Mouse (Mus musculus) midbrain, embryonic 15.5 days (tissue): ENCODE measurements around the gene Vps26a. TPM values are rescaled to one million over a fixed set of nuclear protein-coding genes. Genes with fewer than 3 reads are reported as not detected.
"Not testable (repeated sequence)": the region's sequence is repeated elsewhere in the genome, so short reads cannot be mapped to it uniquely, and the experiment has no call there.

Experiments
- ATAC-seq: fragments of 200-750 bp; cut with Nextera tagmentation; replicated peaks from 2 replicates; pipeline ENCODE4 v1.8.0; 2017; ENCODE audit warnings: moderate TSS enrichment
- H3K27ac ChIP-seq: fragments of 300-500 bp; sonication (generic); 2 replicates; pipeline ENCODE4 v1.5.1; 2015; ENCODE audit warnings: mild to moderate bottlenecking, inconsistent platforms
- H3K27me3 ChIP-seq: fragments of 300-500 bp; sonication (generic); replicated peaks from 2 replicates; pipeline ENCODE4 v1.6.1; 2015; ENCODE audit warnings: inconsistent platforms
- H3K36me3 ChIP-seq: fragments of 300-500 bp; sonication (generic); replicated peaks from 2 replicates; pipeline ENCODE4 v1.6.1; 2015; ENCODE audit warnings: inconsistent platforms
- H3K4me1 ChIP-seq: fragments of 300-500 bp; sonication (generic); 2 replicates; pipeline ENCODE4 v1.6.1; 2015; ENCODE audit warnings: inconsistent platforms
- H3K4me2 ChIP-seq: fragments of 300-500 bp; sonication (generic); 2 replicates; pipeline ENCODE4 v1.6.1; 2015; ENCODE audit warnings: inconsistent platforms, mild to moderate bottlenecking, moderate library complexity
- H3K4me3 ChIP-seq: fragments of 300-500 bp; sonication (generic); 2 replicates; pipeline ENCODE4 v1.5.1; 2015; ENCODE audit warnings: mild to moderate bottlenecking, inconsistent platforms
- H3K9ac ChIP-seq: fragments of 300-500 bp; sonication (generic); 2 replicates; pipeline ENCODE4 v1.6.1; 2015; ENCODE audit warnings: mild to moderate bottlenecking, inconsistent platforms
- H3K9me3 ChIP-seq: fragments of 300-500 bp; sonication (generic); 2 replicates; pipeline ENCODE4 v1.6.1; 2016; ENCODE audit warnings: inconsistent platforms
- WGBS: fragments of 180-500 bp; shearing (Covaris S2); methylation state at CpG from one replicate; pipeline ENCODE4 v1.1.7; 2015; ENCODE audit warnings: mixed read lengths; 5-methylcytosine and 5-hydroxymethylcytosine counted together
- polyA plus RNA-seq: library from polyadenylated mRNA; unstranded; fragments of >200 nt; fragmentation: Nextera tagmentation; extraction: Ambion mirVana; gene quantifications from 2 replicates; pipeline ENCODE4 v1.2.1, GENCODE M21; 2015

Gene Vps26a
- polyA plus RNA-seq, 1 experiment from 2014 or later = 55.0 TPM

DNA sequence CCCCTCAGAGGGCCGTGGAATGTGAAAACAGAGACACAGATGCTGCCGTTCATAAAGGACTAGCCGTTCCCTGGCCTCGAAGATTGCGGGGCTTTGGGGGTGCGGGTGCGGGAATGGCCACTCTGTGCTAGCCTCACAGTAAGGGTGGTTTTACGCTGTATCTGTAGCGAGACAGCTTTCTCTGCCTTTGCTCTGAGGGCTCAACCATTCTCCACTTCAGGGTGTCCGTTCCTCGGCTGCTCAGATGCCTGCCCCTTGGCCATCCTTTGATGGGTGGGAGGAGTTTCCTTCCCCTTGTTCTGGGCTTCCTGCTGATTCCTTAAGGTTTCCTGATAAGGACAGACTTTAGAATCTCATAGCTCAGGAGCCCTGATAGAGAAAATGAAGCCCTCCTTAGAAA is 21.9 kb upstream of the Vps26a start:
- H3K4me1 ChIP-seq = no peaks in the 10 kb centered on the region
- H3K9me3 ChIP-seq = no peaks in the 10 kb centered on the region
- H3K4me3 ChIP-seq = peak overlapping the region; percentile 24
- peak overlapping the region; percentile 48 for H3K4me2 ChIP-seq
- WGBS = 8% methylated on average over 11 of the region's 11 CpGs
- ATAC-seq = no peak
- H3K9ac ChIP-seq = no peak overlapping the region
- H3K36me3 ChIP-seq = no peaks in the 10 kb centered on the region
- no peak overlapping the region for H3K27ac ChIP-seq
- 0 out of 2 replicates have a peak, but pooled peaks cover 8% of the 10 kb centered on the region for H3K27me3 ChIP-seq

DNA sequence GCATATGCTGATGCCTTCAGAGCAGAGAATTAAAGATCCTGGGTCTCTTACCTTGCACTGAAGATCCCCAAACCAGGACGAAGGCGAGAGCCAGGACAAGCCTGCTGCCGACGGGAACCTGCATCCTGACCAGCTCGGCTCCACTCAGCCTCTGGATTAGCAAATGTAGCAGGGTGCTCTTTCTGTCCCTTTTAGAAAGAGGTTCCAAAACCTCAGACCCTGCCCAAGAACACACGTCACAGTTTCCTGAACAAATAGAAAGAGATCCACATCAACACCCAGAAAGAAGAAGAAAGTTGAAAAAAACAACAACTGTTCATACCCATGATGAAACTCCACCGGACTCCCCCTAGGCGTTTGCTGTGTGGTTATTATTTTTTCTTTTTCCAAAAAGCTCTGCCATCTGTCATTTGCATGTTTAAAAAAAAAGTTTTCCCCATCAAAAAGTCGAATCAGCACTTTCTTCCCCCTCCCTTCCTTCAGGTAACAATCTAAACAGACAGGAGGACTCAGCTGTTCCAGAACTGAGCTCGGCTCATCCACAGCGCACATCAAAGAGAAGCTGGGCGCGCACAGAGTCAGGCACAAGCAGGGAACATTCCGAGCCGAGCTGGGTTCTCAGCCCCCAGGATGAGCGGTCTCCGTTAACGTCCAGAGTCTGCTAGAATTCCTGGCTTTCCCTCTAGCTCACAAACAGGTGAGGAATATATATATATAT is 21.1 kb upstream of the Vps26a start:
- no peak overlapping the region for H3K9ac ChIP-seq
- 15% methylated on average over 18 of the region's 18 CpGs for WGBS
- no peak overlapping the region for H3K27ac ChIP-seq
- H3K27me3 ChIP-seq = 0 out of 2 replicates have a peak, but pooled peaks cover 8% of the 10 kb centered on the region
- H3K36me3 ChIP-seq = no peaks in the 10 kb centered on the region
- peak overlapping the region; percentile 24 for H3K4me3 ChIP-seq
- no peaks in the 10 kb centered on the region for H3K9me3 ChIP-seq
- no peak for ATAC-seq
- no peaks in the 10 kb centered on the region for H3K4me1 ChIP-seq
- H3K4me2 ChIP-seq = peak overlapping the region; percentile 48

DNA sequence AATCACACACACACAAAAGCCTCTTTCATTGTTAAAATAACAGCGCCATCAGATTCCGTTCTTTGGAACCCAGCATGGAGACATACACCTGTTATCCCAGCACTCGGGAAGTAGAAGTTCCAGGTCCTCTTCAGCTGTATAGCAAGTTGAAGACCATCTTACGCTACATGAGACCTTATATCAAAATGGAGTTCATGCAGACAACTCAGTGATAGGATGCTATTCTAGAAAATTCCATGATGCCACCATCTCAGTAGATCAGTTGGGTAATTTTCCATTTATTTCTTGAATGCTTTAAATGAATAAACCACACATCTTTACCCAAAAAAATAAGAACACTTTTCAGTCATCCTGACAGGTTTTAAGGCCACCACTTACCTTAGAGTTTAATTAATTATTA is 20.5 kb upstream of the Vps26a start:
- Histone ChIP-seq H3K4me1 (no peaks in the 10 kb centered on the region), H3K4me3 (no peak overlapping the region), H3K27ac (no peak overlapping the region), H3K27me3 (0 out of 2 replicates have a peak, but pooled peaks cover 8% of the 10 kb centered on the region), H3K9me3 (no peaks in the 10 kb centered on the region), H3K4me2 (no peak overlapping the region), H3K9ac (no peak overlapping the region), H3K36me3 (no peaks in the 10 kb centered on the region)
- WGBS = 91% methylated on average over 4 of the region's 4 CpGs
- ATAC-seq = no peak

DNA sequence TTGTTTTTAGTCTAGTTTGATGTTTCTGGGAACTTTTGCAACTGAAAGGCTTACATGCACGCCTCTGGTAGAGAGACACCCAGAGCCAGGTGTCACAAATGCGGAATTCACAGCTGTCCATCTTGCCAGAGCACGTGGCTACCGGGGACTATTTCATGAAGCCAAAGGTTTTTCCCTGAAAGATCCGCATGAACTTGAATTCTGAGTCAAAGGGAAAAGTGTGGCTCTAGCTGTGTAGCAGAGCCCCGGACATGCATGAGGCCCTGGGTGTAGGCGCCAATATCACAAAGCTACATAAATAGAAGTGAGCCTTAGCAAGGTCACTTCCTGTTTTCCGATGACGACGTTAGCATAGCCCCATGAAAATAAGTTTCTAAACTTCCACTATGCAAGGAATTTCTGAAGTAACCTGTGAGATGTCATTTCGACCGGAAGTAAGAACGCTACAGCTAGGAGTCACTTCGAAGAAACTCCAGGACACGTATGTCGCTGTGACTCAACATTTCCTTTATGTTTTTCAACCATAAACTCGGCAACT is 19.5 kb upstream of the Vps26a start:
- WGBS = 84% methylated on average over 17 of the region's 17 CpGs
- H3K36me3 ChIP-seq = no peaks in the 10 kb centered on the region
- H3K27ac ChIP-seq = no peak overlapping the region
- 0 out of 2 replicates have a peak, but pooled peaks cover 8% of the 10 kb centered on the region for H3K27me3 ChIP-seq
- H3K9me3 ChIP-seq = no peaks in the 10 kb centered on the region
- H3K4me3 ChIP-seq = no peak overlapping the region
- no peak overlapping the region for H3K4me2 ChIP-seq
- no peak overlapping the region for H3K9ac ChIP-seq
- H3K4me1 ChIP-seq = no peaks in the 10 kb centered on the region
- no peak for ATAC-seq

DNA sequence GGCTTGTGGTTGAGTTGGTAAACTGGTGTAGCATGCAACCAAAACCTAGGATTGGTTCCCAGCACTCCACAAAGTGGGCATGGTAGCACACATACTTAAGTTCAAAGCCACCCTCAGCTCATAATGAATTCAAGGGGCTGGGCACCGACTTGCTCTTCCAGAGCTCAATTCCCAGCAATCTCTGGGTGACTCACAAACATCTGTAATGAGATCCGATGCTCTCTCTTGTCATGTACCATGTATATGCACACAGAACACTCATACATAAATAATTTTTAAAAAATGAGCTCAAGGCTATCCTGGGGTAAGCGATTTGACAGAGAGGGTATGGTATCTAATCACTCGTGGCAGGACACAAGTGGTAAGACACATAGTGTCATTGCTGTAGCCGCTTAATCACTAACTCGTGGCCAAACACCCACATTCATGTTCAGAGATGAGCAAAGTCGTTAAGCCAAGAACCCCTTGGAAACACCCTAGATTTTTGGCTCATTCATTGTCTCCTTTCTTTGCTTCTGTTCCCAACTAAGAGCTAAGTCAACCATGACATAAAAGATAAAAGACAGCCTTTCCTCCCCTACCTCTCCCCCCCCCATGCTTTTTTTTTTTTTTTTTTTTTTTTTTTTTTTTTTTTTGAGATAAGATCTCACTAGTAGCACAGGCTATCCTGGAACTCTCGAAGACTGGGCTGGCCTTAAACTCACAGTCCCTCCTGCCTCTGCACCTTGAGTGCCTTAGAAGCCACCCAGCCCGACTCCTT is 18.8 kb upstream of the Vps26a start:
- WGBS = 76% methylated on average over 9 of the region's 9 CpGs
- Histone ChIP-seq H3K27me3 (0 out of 2 replicates have a peak, but pooled peaks cover 8% of the 10 kb centered on the region), H3K36me3 (no peaks in the 10 kb centered on the region), H3K27ac (no peak overlapping the region), H3K4me3 (no peak overlapping the region), H3K9me3 (no peaks in the 10 kb centered on the region), H3K4me2 (no peak overlapping the region), H3K9ac (no peak overlapping the region), H3K4me1 (no peaks in the 10 kb centered on the region)
- no peak for ATAC-seq

DNA sequence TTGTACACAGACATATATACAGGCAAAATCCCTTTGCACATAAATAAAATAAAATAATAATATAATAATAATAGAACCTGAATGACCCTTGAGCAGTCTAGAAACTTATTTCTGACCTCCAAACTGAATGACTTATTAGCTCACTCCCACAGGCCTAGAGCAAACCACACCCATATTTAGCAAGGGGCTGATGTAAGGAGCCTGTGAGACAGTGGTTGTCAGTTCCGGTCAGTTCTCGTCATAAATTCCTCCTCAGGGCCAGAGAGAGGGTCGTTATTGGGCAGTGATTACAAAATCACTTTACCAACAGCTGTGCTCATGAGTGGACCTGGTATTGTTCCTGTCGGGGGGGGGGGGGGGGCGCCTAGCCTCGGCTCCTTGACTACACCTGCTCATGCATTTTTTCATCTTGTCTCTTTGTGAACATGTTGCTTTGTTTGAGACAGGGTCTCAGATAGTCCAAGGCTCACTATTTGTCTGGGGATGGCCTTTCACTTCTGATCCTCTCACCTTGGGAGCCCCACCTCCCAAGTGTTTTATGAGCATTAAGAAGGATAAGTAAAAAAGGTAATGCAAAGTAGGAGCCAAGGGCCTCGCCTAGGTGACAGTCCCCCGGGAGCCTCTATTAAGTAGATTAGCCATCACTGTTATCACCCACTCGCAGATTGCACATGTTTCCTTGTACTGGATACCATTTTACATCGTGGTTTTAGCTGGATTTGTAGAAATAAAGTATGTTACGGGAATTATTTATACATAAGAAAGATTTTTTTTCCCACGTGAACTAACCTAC is 17.4 kb upstream of the Vps26a start:
- 72% methylated on average over 12 of the region's 12 CpGs for WGBS
- H3K27ac ChIP-seq = no peak overlapping the region
- H3K27me3 ChIP-seq = 0 out of 2 replicates have a peak, but pooled peaks cover 8% of the 10 kb centered on the region
- no peak overlapping the region for H3K4me3 ChIP-seq
- H3K9me3 ChIP-seq = no peaks in the 10 kb centered on the region
- 0 out of 2 replicates have a peak, but pooled peaks cover 2% of the 10 kb centered on the region for H3K4me1 ChIP-seq
- H3K4me2 ChIP-seq = no peak overlapping the region
- no peak for ATAC-seq
- H3K36me3 ChIP-seq = no peaks in the 10 kb centered on the region
- no peak overlapping the region for H3K9ac ChIP-seq

DNA sequence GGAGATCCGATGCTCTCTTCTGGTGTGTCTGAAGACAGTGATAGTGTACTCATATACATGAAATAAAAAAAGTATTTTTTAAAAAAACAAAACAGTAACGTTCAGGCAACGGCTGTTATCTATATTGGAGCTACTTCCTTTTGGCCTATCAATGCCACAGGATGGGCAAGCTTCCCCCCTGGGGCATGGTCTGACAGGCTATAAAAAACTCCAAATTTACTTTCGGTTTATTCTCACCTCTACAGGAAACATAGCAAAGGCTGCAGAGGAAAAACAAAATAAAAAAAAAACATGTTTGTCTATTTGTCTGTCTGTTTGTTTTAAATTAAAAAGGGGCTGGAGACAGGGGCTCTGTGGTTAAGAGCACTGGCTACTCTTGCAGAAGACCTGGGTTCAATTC is 16.7 kb upstream of the Vps26a start:
- H3K4me3 ChIP-seq = no peak overlapping the region
- H3K27ac ChIP-seq = no peak overlapping the region
- H3K4me1 ChIP-seq = 0 out of 2 replicates have a peak, but pooled peaks cover 2% of the 10 kb centered on the region
- no peak for ATAC-seq
- H3K27me3 ChIP-seq = 0 out of 2 replicates have a peak, but pooled peaks cover 8% of the 10 kb centered on the region
- no peaks in the 10 kb centered on the region for H3K9me3 ChIP-seq
- H3K9ac ChIP-seq = no peak overlapping the region
- 86% methylated on average over 4 of the region's 4 CpGs for WGBS
- H3K4me2 ChIP-seq = no peak overlapping the region
- no peaks in the 10 kb centered on the region for H3K36me3 ChIP-seq

DNA sequence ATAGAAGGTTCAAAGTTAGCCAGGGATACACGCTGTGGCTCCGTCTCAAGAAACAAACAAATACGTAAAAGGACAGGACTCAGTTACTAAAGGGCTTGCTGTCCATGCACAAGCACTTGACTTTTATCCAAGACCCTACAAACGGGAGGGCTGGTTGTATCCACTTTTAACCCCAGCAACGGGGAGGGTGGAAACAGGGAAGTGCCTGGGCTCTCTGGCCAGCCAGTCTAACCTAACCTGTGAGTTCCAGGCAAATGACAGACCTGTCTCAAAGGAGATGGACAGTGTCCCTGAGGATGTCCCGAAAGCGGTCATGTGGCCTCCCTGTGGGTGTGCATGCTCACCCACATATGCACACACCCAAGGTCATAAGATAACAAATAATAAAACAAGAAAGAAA is 15.3 kb upstream of the Vps26a start:
- H3K4me3 ChIP-seq = no peak overlapping the region
- H3K4me1 ChIP-seq = 0 out of 2 replicates have a peak, but pooled peaks cover 2% of the 10 kb centered on the region
- no peaks in the 10 kb centered on the region for H3K9me3 ChIP-seq
- H3K27ac ChIP-seq = no peak overlapping the region
- no peak overlapping the region for H3K9ac ChIP-seq
- WGBS = 78% methylated on average over 7 of the region's 7 CpGs
- H3K4me2 ChIP-seq = no peak overlapping the region
- H3K36me3 ChIP-seq = no peaks in the 10 kb centered on the region
- no peak for ATAC-seq
- H3K27me3 ChIP-seq = no peaks in the 10 kb centered on the region

DNA sequence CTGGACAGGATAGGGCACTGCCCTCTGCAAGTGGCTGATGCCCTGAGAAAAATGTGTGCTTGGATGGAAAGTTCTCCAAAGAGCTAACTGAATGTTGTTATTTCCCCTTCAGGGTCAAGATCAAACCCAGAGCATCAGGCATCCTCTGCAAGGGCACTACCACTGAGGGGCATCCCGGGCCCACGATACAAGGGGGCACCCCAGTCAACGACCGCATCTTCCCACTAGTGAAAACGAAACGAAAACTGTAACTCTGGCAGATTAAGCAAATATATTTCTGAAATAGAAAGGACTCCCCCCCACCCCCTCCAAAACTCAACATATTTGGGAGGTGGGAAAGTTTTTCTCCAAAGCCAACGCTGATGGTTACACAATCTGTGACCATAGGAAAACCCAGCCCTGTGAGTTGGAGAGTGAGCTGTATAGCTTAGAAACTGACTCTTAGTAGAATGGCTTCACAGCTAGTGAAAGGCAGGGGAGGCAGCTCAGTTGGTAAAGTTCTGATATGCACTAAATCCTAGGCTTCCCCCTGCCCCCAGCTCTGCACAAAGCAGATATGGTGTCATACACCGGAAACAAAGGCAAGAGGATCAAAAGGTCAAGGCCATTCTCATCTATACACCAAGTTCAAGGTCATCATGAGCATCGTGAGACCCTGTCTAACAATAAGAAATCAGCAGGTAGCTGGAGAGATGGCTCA is 14.5 kb upstream of the Vps26a start:
- Histone ChIP-seq H3K27me3 (no peaks in the 10 kb centered on the region), H3K4me2 (no peak overlapping the region), H3K4me3 (no peak overlapping the region), H3K4me1 (0 out of 2 replicates have a peak, but pooled peaks cover 2% of the 10 kb centered on the region), H3K9me3 (no peaks in the 10 kb centered on the region), H3K27ac (no peak overlapping the region), H3K36me3 (no peaks in the 10 kb centered on the region), H3K9ac (no peak overlapping the region)
- 88% methylated on average over 9 of the region's 9 CpGs for WGBS
- ATAC-seq = no peak

DNA sequence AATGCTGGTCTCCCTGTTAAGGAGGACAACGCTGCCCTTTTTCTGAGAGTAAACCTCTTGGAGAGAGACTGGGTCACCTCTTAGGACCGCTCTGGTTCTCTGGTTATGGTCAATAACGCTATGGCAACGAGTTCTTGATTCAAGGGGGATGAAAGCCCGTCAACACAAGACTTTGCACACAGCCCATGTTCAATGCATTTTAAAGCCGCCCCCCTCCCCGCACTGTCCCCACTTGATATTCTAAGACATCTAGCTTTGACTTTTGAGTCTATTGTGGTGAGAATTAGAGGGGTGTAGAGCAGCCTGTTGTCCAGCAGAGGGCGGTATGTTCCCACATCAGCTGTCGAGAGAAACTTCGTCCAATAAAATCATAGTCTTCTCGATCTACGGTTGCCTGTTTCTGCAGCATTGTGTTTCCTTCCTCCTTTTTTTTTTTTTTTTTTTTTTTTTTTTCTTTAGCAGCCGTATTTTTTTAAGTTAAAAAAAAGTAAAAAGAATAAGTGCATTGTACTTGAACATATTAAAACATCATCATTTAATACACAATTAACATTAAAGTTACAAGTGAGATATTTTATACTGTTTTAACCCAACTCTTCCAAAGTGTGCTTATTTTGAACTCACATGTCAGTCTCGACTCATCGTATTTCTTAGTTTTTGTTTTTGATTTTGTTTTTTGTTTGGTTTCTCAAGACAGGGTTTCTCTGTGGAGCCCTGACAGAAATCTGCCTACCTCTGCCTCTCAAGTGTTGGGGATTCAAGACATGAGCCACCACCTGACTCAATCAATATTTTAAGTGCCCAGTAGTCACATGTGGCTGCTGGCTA is 13.7 kb upstream of the Vps26a start:
- H3K4me1 ChIP-seq = 0 out of 2 replicates have a peak, but pooled peaks cover 2% of the 10 kb centered on the region
- 0 out of 2 replicates have a peak overlapping the region, but pooled peaks have one; percentile 9 for H3K4me3 ChIP-seq
- ATAC-seq = peak; percentile 72
- H3K36me3 ChIP-seq = no peaks in the 10 kb centered on the region
- H3K27ac ChIP-seq = no peak overlapping the region
- H3K9me3 ChIP-seq = no peaks in the 10 kb centered on the region
- peak overlapping the region; percentile 46 for H3K4me2 ChIP-seq
- no peaks in the 10 kb centered on the region for H3K27me3 ChIP-seq
- WGBS = 25% methylated on average over 15 of the region's 15 CpGs
- no peak overlapping the region for H3K9ac ChIP-seq

DNA sequence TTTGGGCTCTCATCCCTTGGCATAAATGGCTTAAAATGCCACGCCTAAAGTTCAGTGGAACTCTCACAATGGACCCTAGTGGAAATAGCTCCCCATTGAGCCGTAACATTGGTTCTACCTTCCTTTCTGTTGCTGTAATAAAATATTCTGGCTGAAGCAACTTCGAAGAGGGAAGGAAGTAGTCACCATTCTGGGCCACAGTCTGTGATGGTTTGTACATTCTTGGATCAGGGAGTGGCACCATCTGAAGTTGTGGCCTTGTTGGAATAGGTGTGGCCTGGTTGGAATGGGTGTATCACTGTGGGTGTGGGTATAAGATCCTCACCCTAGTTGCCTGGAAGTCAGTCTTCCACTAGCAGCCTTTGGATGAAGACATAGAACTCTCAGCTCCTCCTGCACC is 5.1 kb upstream of the Vps26a start:
- not testable (repeated sequence) for H3K9ac ChIP-seq, H3K27ac ChIP-seq, H3K4me2 ChIP-seq, H3K27me3 ChIP-seq, H3K4me3 ChIP-seq, H3K9me3 ChIP-seq, ATAC-seq, H3K36me3 ChIP-seq, H3K4me1 ChIP-seq
- WGBS = 85% methylated on average over 3 of the region's 3 CpGs
